Mouse (Mus musculus) ES-E14 (cell line): Measurements from ENCODE around the gene Olfr732.

Source experiments
- CHD2 ChIP-seq: IDR thresholded peaks from 2 replicates; pipeline ENCODE4 v1.6.1; 2014; ENCODE audit warnings: mild to moderate bottlenecking, low read depth, low read length, inconsistent platforms
- HCFC1 ChIP-seq: IDR thresholded peaks from 2 replicates; pipeline ENCODE4 v1.6.1; 2012; ENCODE audit warnings: low read length, inconsistent platforms, borderline replicate concordance; ENCODE audit not compliant: insufficient read depth
- MAFK ChIP-seq: IDR thresholded peaks from 2 replicates; pipeline ENCODE4 v1.6.1; 2014; ENCODE audit warnings: mild to moderate bottlenecking, low read depth, low read length, inconsistent platforms; ENCODE audit not compliant: insufficient read depth
- ZC3H11A ChIP-seq: IDR thresholded peaks from 2 replicates; pipeline ENCODE4 v1.6.1; 2012; ENCODE audit warnings: low read depth, mild to moderate bottlenecking, inconsistent platforms, low read length, borderline replicate concordance
- ZNF384 ChIP-seq: IDR thresholded peaks from 2 replicates; pipeline ENCODE4 v1.6.1; 2012; ENCODE audit warnings: low read depth, low read length, inconsistent platforms

DNA sequence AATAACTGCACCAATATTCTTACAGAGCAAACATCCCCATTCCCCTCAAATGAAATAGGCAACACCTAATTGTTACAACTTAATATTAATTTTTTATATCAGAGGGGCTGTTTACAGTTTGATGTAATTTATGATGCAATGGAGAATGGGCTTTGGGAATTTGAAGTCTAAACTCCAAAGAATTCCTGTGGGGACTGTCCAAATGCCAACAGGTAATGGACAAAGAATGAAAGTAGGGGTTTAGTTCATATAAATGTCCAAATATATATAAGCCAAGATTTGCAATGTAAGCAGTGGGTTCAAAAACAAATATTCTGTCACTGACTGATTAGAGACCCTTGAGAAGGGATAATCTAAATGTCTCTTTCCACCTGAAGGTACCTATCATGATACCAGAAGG lies 17.4 kb upstream of the Olfr732 start, which contains the start of gene Olfr733:
- TF ChIP-seq ZNF384 (no peak), ZC3H11A (no peak), MAFK (no peak), HCFC1 (no peak), CHD2 (no peak)
